Mouse (Mus musculus) midbrain, embryonic 10.5 days (tissue): ENCODE results near the gene Chn2. TPM values are rescaled to one million over a fixed set of nuclear protein-coding genes. Genes with fewer than 3 reads are reported as not detected.

Experiments
- DNase-seq: peaks from one replicate; pipeline ENCODE4 v3.0.0-alpha.2; 2017; ENCODE audit warnings: low spot score
- H3K27ac ChIP-seq: fragments of 300-500 bp; sonication (generic); replicated peaks from 2 replicates; pipeline ENCODE4 v1.5.1; 2016; ENCODE audit warnings: mild to moderate bottlenecking
- H3K27me3 ChIP-seq: fragments of 300-500 bp; sonication (generic); 2 replicates; pipeline ENCODE4 v1.6.1; 2016; ENCODE audit warnings: low read depth, mild to moderate bottlenecking; ENCODE audit not compliant: poor library complexity, severe bottlenecking
- H3K36me3 ChIP-seq: fragments of 300-500 bp; sonication (generic); 2 replicates; pipeline ENCODE4 v1.6.1; 2016; ENCODE audit warnings: mild to moderate bottlenecking, moderate library complexity
- H3K4me1 ChIP-seq: fragments of 300-500 bp; sonication (generic); 2 replicates; pipeline ENCODE4 v1.6.1; 2016
- H3K4me3 ChIP-seq: fragments of 300-500 bp; sonication (generic); 2 replicates; pipeline ENCODE4 v1.5.1; 2016; ENCODE audit warnings: mild to moderate bottlenecking, moderate library complexity
- H3K9me3 ChIP-seq: fragments of 300-500 bp; sonication (generic); replicated peaks from 2 replicates; pipeline ENCODE4 v1.6.1; 2016; ENCODE audit warnings: mild to moderate bottlenecking
- WGBS: fragments of 180-500 bp; shearing (Covaris S2); methylation state at CpG from one replicate; pipeline ENCODE4 v1.1.7; 2016; 5-methylcytosine and 5-hydroxymethylcytosine counted together
- polyA plus RNA-seq: library from polyadenylated mRNA; unstranded; fragments of >200 nt; fragmentation: Nextera tagmentation; extraction: Ambion mirVana; gene quantifications from 2 replicates; pipeline ENCODE4 v1.2.1, GENCODE M21; 2016

Gene Chn2
- polyA plus RNA-seq, 1 experiment from 2014 or later = 17.3 TPM

GRCm38 (mm10) chr6:54278613-54279012, 239.3 kb downstream of the Chn2 start:
- Histone ChIP-seq H3K36me3 (no peaks in the 10 kb centered on the region), H3K4me3 (no peak overlapping the region), H3K27ac (peak overlapping the region; percentile 46; the same call in 1 of the 2 replicates), H3K9me3 (0 out of 2 replicates have a peak, but pooled peaks cover 3% of the 10 kb centered on the region), H3K27me3 (0 out of 2 replicates have a peak, but pooled peaks cover 6% of the 10 kb centered on the region), H3K4me1 (peaks cover 62% of the 10 kb centered on the region)
- 91% methylated on average over 2 of the region's 2 CpGs for WGBS
- DNase-seq = no peak

- no peak for DNase-seq
- no peak overlapping the region for H3K27ac ChIP-seq
- 0 out of 2 replicates have a peak, but pooled peaks cover 3% of the 10 kb centered on the region for H3K9me3 ChIP-seq
- H3K4me3 ChIP-seq = no peak overlapping the region
- H3K27me3 ChIP-seq = 0 out of 2 replicates have a peak, but pooled peaks cover 5% of the 10 kb centered on the region
- H3K36me3 ChIP-seq = no peaks in the 10 kb centered on the region
- 68% methylated on average over 11 of the region's 11 CpGs for WGBS
- H3K4me1 ChIP-seq = peaks cover 54% of the 10 kb centered on the region
These were observed 240.0 kb downstream of the Chn2 start for GRCm38 (mm10) chr6:54279391-54279790.

- no peak for DNase-seq
- Histone ChIP-seq H3K4me3 (no peak overlapping the region), H3K27ac (no peak overlapping the region), H3K36me3 (no peaks in the 10 kb centered on the region), H3K4me1 (peaks cover 47% of the 10 kb centered on the region), H3K27me3 (no peaks in the 10 kb centered on the region), H3K9me3 (0 out of 2 replicates have a peak, but pooled peaks cover 3% of the 10 kb centered on the region)
- WGBS = 88% methylated on average over 6 of the region's 6 CpGs
These were observed 240.9 kb downstream of the Chn2 start for GRCm38 (mm10) chr6:54280248-54280647.

GRCm38 (mm10) chr6:54283299-54283698, 243.9 kb downstream of the Chn2 start:
- H3K27ac ChIP-seq = no peak overlapping the region
- 31% methylated on average over 1 of the region's 1 CpGs for WGBS
- H3K4me3 ChIP-seq = no peak overlapping the region
- H3K4me1 ChIP-seq = peaks cover 24% of the 10 kb centered on the region
- no peak for DNase-seq
- no peaks in the 10 kb centered on the region for H3K27me3 ChIP-seq
- no peaks in the 10 kb centered on the region for H3K9me3 ChIP-seq
- H3K36me3 ChIP-seq = no peaks in the 10 kb centered on the region; the same call in 1 of the 2 replicates

- no peaks in the 10 kb centered on the region for H3K9me3 ChIP-seq
- peaks cover 15% of the 10 kb centered on the region for H3K4me1 ChIP-seq
- H3K36me3 ChIP-seq = no peaks in the 10 kb centered on the region; the same call in 1 of the 2 replicates
- no peak overlapping the region for H3K4me3 ChIP-seq
- no peak overlapping the region for H3K27ac ChIP-seq
- no peak for DNase-seq
- 94% methylated on average over 12 of the region's 12 CpGs for WGBS
- H3K27me3 ChIP-seq = no peaks in the 10 kb centered on the region
These were observed 244.9 kb downstream of the Chn2 start for GRCm38 (mm10) chr6:54284167-54284711.

- no peaks in the 10 kb centered on the region for H3K27me3 ChIP-seq
- 88% methylated on average over 5 of the region's 5 CpGs for WGBS
- H3K9me3 ChIP-seq = no peaks in the 10 kb centered on the region
- no peak overlapping the region for H3K27ac ChIP-seq
- no peak for DNase-seq
- H3K36me3 ChIP-seq = peaks cover 1% of the 10 kb centered on the region; the same call in 1 of the 2 replicates
- no peak overlapping the region for H3K4me3 ChIP-seq
- H3K4me1 ChIP-seq = peaks cover 8% of the 10 kb centered on the region
These were observed 247.5 kb downstream of the Chn2 start for GRCm38 (mm10) chr6:54286813-54287212.

- WGBS = 76% methylated on average over 10 of the region's 10 CpGs
- H3K4me1 ChIP-seq = no peaks in the 10 kb centered on the region
These were observed 250.6 kb downstream of the Chn2 start for GRCm38 (mm10) chr6:54289774-54290500.

GRCm38 (mm10) chr6:54297231-54297630, 257.9 kb downstream of the Chn2 start:
- peaks cover 33% of the 10 kb centered on the region for H3K36me3 ChIP-seq
- no peaks in the 10 kb centered on the region for H3K27me3 ChIP-seq
- H3K9me3 ChIP-seq = no peaks in the 10 kb centered on the region
- H3K4me3 ChIP-seq = no peak overlapping the region
- no peaks in the 10 kb centered on the region for H3K4me1 ChIP-seq
- DNase-seq = no peak
- no peak overlapping the region for H3K27ac ChIP-seq
- 88% methylated on average over 2 of the region's 2 CpGs for WGBS

More at GRCm38 (mm10) chr6:54289774-54290500, 250.6 kb downstream of the Chn2 start:
- Histone ChIP-seq H3K27me3 (no peaks in the 10 kb centered on the region), H3K36me3 (peaks cover 13% of the 10 kb centered on the region), H3K9me3 (no peaks in the 10 kb centered on the region), H3K27ac (no peak overlapping the region), H3K4me3 (no peak overlapping the region)
- DNase-seq = no peak

- 82% methylated on average over 2 of the region's 2 CpGs for WGBS
- no peaks in the 10 kb centered on the region for H3K27me3 ChIP-seq
- H3K27ac ChIP-seq = no peak overlapping the region
- H3K4me1 ChIP-seq = no peaks in the 10 kb centered on the region
- no peaks in the 10 kb centered on the region for H3K9me3 ChIP-seq
- peaks cover 24% of the 10 kb centered on the region for H3K36me3 ChIP-seq
- no peak overlapping the region for H3K4me3 ChIP-seq
- DNase-seq = no peak
These were observed 260.1 kb downstream of the Chn2 start for GRCm38 (mm10) chr6:54299417-54299816.

GRCm38 (mm10) chr6:54305777-54306176, 266.4 kb downstream of the Chn2 start:
- no peak overlapping the region for H3K4me3 ChIP-seq
- 97% methylated on average over 1 of the region's 1 CpGs for WGBS

GRCm38 (mm10) chr6:54313071-54313470, 273.7 kb downstream of the Chn2 start:
- H3K36me3 ChIP-seq = no peaks in the 10 kb centered on the region
- H3K9me3 ChIP-seq = no peaks in the 10 kb centered on the region
- WGBS = 92% methylated on average over 2 of the region's 2 CpGs
- DNase-seq = no peak
- H3K4me1 ChIP-seq = peaks cover 13% of the 10 kb centered on the region
- H3K27ac ChIP-seq = no peak overlapping the region
- no peak overlapping the region for H3K4me3 ChIP-seq
- H3K27me3 ChIP-seq = no peaks in the 10 kb centered on the region

More at GRCm38 (mm10) chr6:54305777-54306176, 266.4 kb downstream of the Chn2 start:
- Histone ChIP-seq H3K27ac (no peak overlapping the region), H3K9me3 (no peaks in the 10 kb centered on the region), H3K4me1 (peaks cover 13% of the 10 kb centered on the region), H3K27me3 (no peaks in the 10 kb centered on the region), H3K36me3 (no peaks in the 10 kb centered on the region)
- no peak for DNase-seq

GRCm38 (mm10) chr6:54318618-54319017, 279.3 kb downstream of the Chn2 start:
- H3K4me1 ChIP-seq = no peaks in the 10 kb centered on the region
- H3K4me3 ChIP-seq = no peak overlapping the region
- H3K27me3 ChIP-seq = peaks cover 19% of the 10 kb centered on the region
- H3K36me3 ChIP-seq = no peaks in the 10 kb centered on the region
- 91% methylated on average over 9 of the region's 9 CpGs for WGBS
- no peak overlapping the region for H3K27ac ChIP-seq
- H3K9me3 ChIP-seq = no peaks in the 10 kb centered on the region
- DNase-seq = no peak

- Histone ChIP-seq H3K4me3 (no peak overlapping the region), H3K36me3 (no peaks in the 10 kb centered on the region), H3K9me3 (no peaks in the 10 kb centered on the region), H3K27me3 (peaks cover 23% of the 10 kb centered on the region), H3K27ac (no peak overlapping the region), H3K4me1 (no peaks in the 10 kb centered on the region)
- 75% methylated on average over 3 of the region's 3 CpGs for WGBS
- DNase-seq = no peak
These were observed 279.8 kb downstream of the Chn2 start for GRCm38 (mm10) chr6:54319198-54319597.
